Mouse (Mus musculus) ES-E14 (cell line): ENCODE measurements around the gene Sh3bgrl.

Source experiments
- HCFC1 ChIP-seq: IDR thresholded peaks from 2 replicates; pipeline ENCODE4 v1.6.1; 2012; ENCODE audit warnings: low read length, inconsistent platforms, borderline replicate concordance; ENCODE audit not compliant: insufficient read depth
- MAFK ChIP-seq: IDR thresholded peaks from 2 replicates; pipeline ENCODE4 v1.6.1; 2014; ENCODE audit warnings: mild to moderate bottlenecking, low read depth, low read length, inconsistent platforms; ENCODE audit not compliant: insufficient read depth

DNA sequence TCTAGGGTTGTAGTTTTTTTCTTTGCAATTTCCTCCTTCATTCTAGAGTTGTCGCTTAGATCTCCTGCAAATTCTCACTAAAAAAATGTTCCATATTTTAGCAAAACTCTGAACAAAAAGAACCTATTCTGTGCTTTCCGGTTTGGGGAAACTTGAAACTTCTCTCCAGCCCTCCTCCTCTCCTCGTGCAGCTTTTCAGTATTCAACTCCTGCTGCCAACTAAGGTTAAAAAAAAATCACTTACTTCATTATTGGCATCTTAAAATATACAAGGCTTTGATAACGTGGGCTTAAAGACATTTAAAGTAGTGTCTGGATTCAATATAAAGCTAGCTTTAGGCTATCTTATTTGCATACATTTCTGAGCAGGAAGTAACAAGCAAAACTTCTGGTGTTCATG lies 365 bp upstream of the Sh3bgrl start:
- TF ChIP-seq MAFK (no peak), HCFC1 (no peak)
